In genomic region chr7:46650231-46650630, GRCm38 (mm10) we compare ENCODE assay signal across 2 mouse cellular contexts. TPM values are rescaled to one million over a fixed set of nuclear protein-coding genes. Genes with fewer than 3 reads are reported as not detected.
"Had no signal": no experiment of that assay in that cellular context is flagged by ENCODE, and none has a peak within 500 bp of the region (broad histone marks: within the 10 kb centered on the region; RNA-seq: fewer than 3 reads in every experiment).

No protein-coding gene starts in this region.

RNA-seq across cellular contexts. Expression of gene Tph1, which starts 22.1 kb away (rescaled TPM):
- polyA plus RNA-seq: liver, embryonic 13.5 days; stomach, embryonic 14.5 days had no signal
